Mouse (Mus musculus) right cerebral cortex, adult 2 months (tissue): ENCODE data around the gene Gzmd.
"Not testable (repeated sequence)": the region's sequence is repeated elsewhere in the genome, so short reads cannot be mapped to it uniquely, and the experiment has no call there.

Experiments used
- DNase-seq, 2 experiments: peaks; one replicate each; pipeline ENCODE4 v3.0.0; 2021 to 2022; ENCODE audit warnings: low spot score in 2 of 2

The Gzmd gene

GRCm38 (mm10) chr14:56132508-56132907 lies at the start of gene Gzmd:
Gzmd (minus strand) TSS chr14:56132608.
- DNase-seq: not testable (repeated sequence)

GRCm38 (mm10) chr14:56177651-56178050 lies 45.2 kb upstream of the Gzmd start:
- DNase-seq: peak; percentile 13 to 18

- DNase-seq: no peak
Measured at GRCm38 (mm10) chr14:56174499-56174898, 42.1 kb upstream of the Gzmd start, which contains the start of gene Gzmn. Gzmn (minus strand) TSS chr14:56174599.

- DNase-seq: peak in 1 of 2 experiments; percentile 22
Measured at GRCm38 (mm10) chr14:56173396-56173795, 41.0 kb upstream of the Gzmd start.

- no peak for DNase-seq
Measured at GRCm38 (mm10) chr14:56172744-56173143, 40.3 kb upstream of the Gzmd start.

GRCm38 (mm10) chr14:56168009-56168408 lies 35.6 kb upstream of the Gzmd start:
- peak; percentile 42 to 54 for DNase-seq

- no peak for DNase-seq
Measured at GRCm38 (mm10) chr14:56162109-56162508, 29.7 kb upstream of the Gzmd start.

GRCm38 (mm10) chr14:56159479-56159878 lies 27.1 kb upstream of the Gzmd start, which contains the start of gene Gzmg:
Gzmg (minus strand) TSS chr14:56159579.
- DNase-seq: not testable (repeated sequence)

GRCm38 (mm10) chr14:56155340-56155739 lies 22.9 kb upstream of the Gzmd start:
- DNase-seq: no peak

- not testable (repeated sequence) for DNase-seq
Measured at GRCm38 (mm10) chr14:56133675-56134074, 1.3 kb upstream of the Gzmd start.

GRCm38 (mm10) chr14:56128341-56128740 lies 4.1 kb downstream of the Gzmd start:
- no peak for DNase-seq

- no peak for DNase-seq
Measured at GRCm38 (mm10) chr14:56123516-56123915, 8.9 kb downstream of the Gzmd start.

GRCm38 (mm10) chr14:56120525-56120924 lies 11.9 kb downstream of the Gzmd start, which contains the start of gene Gzme:
Gzme (minus strand) TSS chr14:56120625.
- no peak for DNase-seq

GRCm38 (mm10) chr14:56115531-56116310 lies 16.7 kb downstream of the Gzmd start:
- DNase-seq: not testable (repeated sequence)

- DNase-seq: no peak
Measured at GRCm38 (mm10) chr14:56105447-56106180, 26.8 kb downstream of the Gzmd start.

GRCm38 (mm10) chr14:56105016-56105415 lies 27.4 kb downstream of the Gzmd start:
- no peak for DNase-seq

- no peak for DNase-seq
Measured at GRCm38 (mm10) chr14:56103452-56103851, 29.0 kb downstream of the Gzmd start.

- DNase-seq: no peak
Measured at GRCm38 (mm10) chr14:56102386-56102785, 30.0 kb downstream of the Gzmd start, which contains the start of gene Ctsg. Ctsg (minus strand) TSS chr14:56102574.

GRCm38 (mm10) chr14:56098940-56099339 lies 33.5 kb downstream of the Gzmd start:
- DNase-seq: no peak

- no peak for DNase-seq
Measured at GRCm38 (mm10) chr14:56097597-56097996, 34.8 kb downstream of the Gzmd start.

- no peak for DNase-seq
Measured at GRCm38 (mm10) chr14:56093353-56093752, 39.1 kb downstream of the Gzmd start.

- DNase-seq: no peak
Measured at GRCm38 (mm10) chr14:56086711-56087110, 45.7 kb downstream of the Gzmd start.

GRCm38 (mm10) chr14:56085167-56085566 lies 47.2 kb downstream of the Gzmd start, which contains the start of gene Mcpt8:
Mcpt8 (minus strand) TSS chr14:56085273.
- no peak for DNase-seq
